Mouse (Mus musculus) cerebellum, adult 2 months (tissue): ENCODE measurements at regions not wholly inside any gene's neighbourhood (a gene's known extent, or its start where the extent isn't known, plus 50 kb on each side); places are given as distances from the start of the nearest gene placed in this dataset.

Experiments
- CTCF ChIP-seq: fragments of 200-500 bp; IDR thresholded peaks from 2 replicates; pipeline ENCODE4 v1.5.1; 2011; ENCODE audit warnings: low read depth, mild to moderate bottlenecking, control low read depth, low read length, moderate library complexity, borderline replicate concordance; ENCODE audit not compliant: insufficient read depth
- POLR2A ChIP-seq: fragments of 200-500 bp; IDR thresholded peaks from 2 replicates; pipeline ENCODE4 v1.6.1; 2011; ENCODE audit warnings: low read length, control low read depth, borderline replicate concordance; ENCODE audit not compliant: insufficient read depth

DNA sequence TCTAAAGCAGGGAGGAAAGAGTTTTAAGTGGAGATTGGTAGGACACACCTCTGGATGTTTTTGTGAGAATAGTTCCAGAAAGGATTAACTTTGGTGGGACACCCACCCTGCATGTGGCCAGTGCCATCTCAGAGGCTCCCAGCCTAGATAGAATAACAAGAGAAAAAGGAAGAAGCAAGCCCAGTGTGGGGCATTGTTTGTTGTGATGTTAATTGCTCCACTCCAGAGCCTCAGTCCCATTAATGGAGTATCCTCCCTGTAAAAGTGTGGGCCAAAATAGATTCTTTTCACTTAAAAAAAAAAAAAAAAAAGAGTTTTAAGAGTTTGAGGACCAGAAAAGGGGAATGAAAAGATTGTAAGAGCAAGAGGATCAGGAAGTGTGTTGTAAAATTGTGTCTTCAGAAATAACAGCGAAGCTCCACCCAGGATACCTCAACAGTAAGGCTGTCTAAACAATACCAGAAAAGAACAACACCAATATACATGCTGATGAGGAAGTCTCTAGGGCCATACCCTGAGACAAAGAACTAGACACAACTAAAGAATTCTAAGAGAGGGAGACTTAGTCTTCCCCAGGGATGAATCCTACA is 189.3 kb upstream of the Inhba start:
- no peak for TF ChIP-seq CTCF
- TF ChIP-seq POLR2A, result no peak
